Mouse (Mus musculus): ENCODE results near the gene Sf3b5. TPM values are rescaled to one million over a fixed set of nuclear protein-coding genes. Genes with fewer than 3 reads are reported as not detected.
"Not testable (repeated sequence)": the region's sequence is repeated elsewhere in the genome, so short reads cannot be mapped to it uniquely, and the experiment has no call there.

The Sf3b5 gene
- polyA plus RNA-seq, 1 experiment from 2014 or later = 50.1 TPM

GRCm38 (mm10) chr10:13018510-13018909, 13.4 kb downstream of the Sf3b5 start:
- ATAC-seq (replicated peaks; ENCODE audit: low FRiP score) = no peak

DNA sequence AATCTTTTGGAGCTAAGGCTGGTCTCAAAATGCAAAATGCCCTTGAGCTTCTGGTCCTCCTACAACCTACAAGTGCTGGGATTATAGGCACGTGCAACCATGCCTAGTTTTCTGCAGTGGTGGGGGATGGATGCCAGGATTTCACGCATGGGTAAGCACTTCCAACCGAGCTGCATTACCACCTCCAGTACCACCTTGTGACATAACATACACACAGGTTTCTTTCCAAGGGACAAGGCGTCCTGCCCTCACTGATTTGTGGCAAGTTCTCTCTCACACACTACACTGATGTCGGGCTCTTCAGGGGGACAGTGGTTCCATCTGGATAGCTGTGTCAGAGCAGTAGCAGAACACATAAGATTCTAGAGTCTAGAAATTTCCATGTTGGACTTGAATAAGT, 13.9 kb downstream of the Sf3b5 start:
- Histone ChIP-seq H3K9ac (ENCODE audit: low read depth, low read length) (no peak overlapping the region), H3K4me2 (no peak overlapping the region), H3K4me3 (ENCODE audit: low read depth, low read length) (no peak overlapping the region), H3K27ac (ENCODE audit: low read depth, low read length) (no peak overlapping the region), H3K36me3 (ENCODE audit: control insufficient read depth, insufficient read depth, low read length) (no peaks in the 10 kb centered on the region), H3K27me3 (replicated peaks; ENCODE audit: control insufficient read depth, insufficient read depth, low read length) (no peaks in the 10 kb centered on the region), H3K9me3 (ENCODE audit: control insufficient read depth, low read length) (no peaks in the 10 kb centered on the region), H3K4me1 (replicated peaks; ENCODE audit: control insufficient read depth, insufficient read depth, low read length) (no peaks in the 10 kb centered on the region)
- WGBS = 74% methylated on average over 5 of the region's 5 CpGs
- DNase-seq (ENCODE audit: low spot score) (no peak), ATAC-seq (replicated peaks; ENCODE audit: low FRiP score) (no peak)

More at GRCm38 (mm10) chr10:13018510-13018909, 13.4 kb downstream of the Sf3b5 start:
- no peak for DNase-seq (ENCODE audit: low spot score)
- no peak overlapping the region for H3K4me2 ChIP-seq
- H3K4me3 ChIP-seq (ENCODE audit: low read depth, low read length) = no peak overlapping the region
- no peaks in the 10 kb centered on the region for H3K4me1 ChIP-seq (replicated peaks; ENCODE audit: control insufficient read depth, insufficient read depth, low read length)
- H3K9ac ChIP-seq (ENCODE audit: low read depth, low read length) = no peak overlapping the region
- H3K27me3 ChIP-seq (replicated peaks; ENCODE audit: control insufficient read depth, insufficient read depth, low read length) = no peaks in the 10 kb centered on the region
- no peaks in the 10 kb centered on the region for H3K36me3 ChIP-seq (ENCODE audit: control insufficient read depth, insufficient read depth, low read length)
- H3K9me3 ChIP-seq (ENCODE audit: control insufficient read depth, low read length) = no peaks in the 10 kb centered on the region
- 70% methylated on average over 7 of the region's 7 CpGs for WGBS
- no peak overlapping the region for H3K27ac ChIP-seq (ENCODE audit: low read depth, low read length)

- Histone ChIP-seq H3K9ac (ENCODE audit: low read depth, low read length) (no peak overlapping the region), H3K36me3 (ENCODE audit: control insufficient read depth, insufficient read depth, low read length) (no peaks in the 10 kb centered on the region), H3K27ac (ENCODE audit: low read depth, low read length) (no peak overlapping the region), H3K9me3 (ENCODE audit: control insufficient read depth, low read length) (no peaks in the 10 kb centered on the region), H3K4me2 (no peak overlapping the region), H3K4me3 (ENCODE audit: low read depth, low read length) (no peak overlapping the region), H3K27me3 (replicated peaks; ENCODE audit: control insufficient read depth, insufficient read depth, low read length) (no peaks in the 10 kb centered on the region), H3K4me1 (replicated peaks; ENCODE audit: control insufficient read depth, insufficient read depth, low read length) (no peaks in the 10 kb centered on the region)
- DNase-seq (ENCODE audit: low spot score) (no peak), ATAC-seq (replicated peaks; ENCODE audit: low FRiP score) (no peak)
- WGBS = 74% methylated on average over 4 of the region's 4 CpGs
These were observed 17.0 kb downstream of the Sf3b5 start for GRCm38 (mm10) chr10:13022103-13022502.

DNA sequence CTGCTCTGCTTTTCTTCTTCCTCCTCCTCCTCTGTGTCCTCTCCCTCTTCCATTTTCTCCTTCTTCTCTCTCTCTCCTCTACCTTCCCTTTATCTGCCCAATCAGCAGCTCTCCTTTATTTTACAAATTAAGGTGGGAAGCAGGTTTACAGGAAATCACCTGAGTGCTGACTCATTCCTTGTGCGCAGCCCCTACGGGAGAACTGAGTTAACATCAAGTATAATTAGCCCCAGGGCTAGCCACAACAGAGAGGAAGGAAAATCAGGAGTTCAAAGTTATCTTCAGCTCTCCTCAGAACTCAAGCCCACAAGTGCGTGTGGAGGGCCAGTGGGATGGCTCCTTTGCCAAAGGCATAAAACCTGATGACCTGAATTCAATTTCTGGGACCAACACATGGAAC, 18.8 kb downstream of the Sf3b5 start:
- not testable (repeated sequence) for ATAC-seq (replicated peaks; ENCODE audit: low FRiP score); H3K4me2 ChIP-seq; DNase-seq (ENCODE audit: low spot score); H3K27ac ChIP-seq (ENCODE audit: low read depth, low read length); H3K36me3 ChIP-seq (ENCODE audit: control insufficient read depth, insufficient read depth, low read length); H3K9me3 ChIP-seq (ENCODE audit: control insufficient read depth, low read length); H3K4me1 ChIP-seq (replicated peaks; ENCODE audit: control insufficient read depth, insufficient read depth, low read length); H3K4me3 ChIP-seq (ENCODE audit: low read depth, low read length); H3K27me3 ChIP-seq (replicated peaks; ENCODE audit: control insufficient read depth, insufficient read depth, low read length); H3K9ac ChIP-seq (ENCODE audit: low read depth, low read length)
- 41% methylated on average over 3 of the region's 3 CpGs for WGBS

DNA sequence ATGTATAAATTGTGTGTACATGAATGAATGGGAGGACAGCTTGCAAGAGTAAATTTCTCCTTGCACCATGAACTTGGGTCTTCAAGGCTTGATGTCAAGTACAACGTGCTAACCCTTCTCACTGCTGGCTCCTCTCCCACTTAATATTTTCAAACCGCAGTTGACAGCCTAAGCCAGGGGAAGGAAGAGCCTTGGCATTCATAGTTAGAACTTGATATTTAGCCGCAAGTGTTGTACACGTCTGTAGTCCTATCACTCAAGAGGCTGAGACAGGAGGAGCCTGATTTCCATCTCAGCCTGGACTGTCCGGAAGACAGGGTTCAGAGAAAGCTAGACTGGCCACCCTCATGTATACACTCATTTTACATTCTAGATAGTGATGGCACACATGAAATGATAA, 22.6 kb downstream of the Sf3b5 start:
- Histone ChIP-seq H3K27me3 (replicated peaks; ENCODE audit: control insufficient read depth, insufficient read depth, low read length) (no peaks in the 10 kb centered on the region), H3K9me3 (ENCODE audit: control insufficient read depth, low read length) (no peaks in the 10 kb centered on the region), H3K4me2 (no peak overlapping the region), H3K36me3 (ENCODE audit: control insufficient read depth, insufficient read depth, low read length) (no peaks in the 10 kb centered on the region), H3K4me3 (ENCODE audit: low read depth, low read length) (no peak overlapping the region), H3K27ac (ENCODE audit: low read depth, low read length) (no peak overlapping the region), H3K9ac (ENCODE audit: low read depth, low read length) (no peak overlapping the region), H3K4me1 (replicated peaks; ENCODE audit: control insufficient read depth, insufficient read depth, low read length) (no peaks in the 10 kb centered on the region)
- no peak for DNase-seq (ENCODE audit: low spot score)
- ATAC-seq (replicated peaks; ENCODE audit: low FRiP score) = no peak
- 77% methylated on average over 5 of the region's 5 CpGs for WGBS

DNA sequence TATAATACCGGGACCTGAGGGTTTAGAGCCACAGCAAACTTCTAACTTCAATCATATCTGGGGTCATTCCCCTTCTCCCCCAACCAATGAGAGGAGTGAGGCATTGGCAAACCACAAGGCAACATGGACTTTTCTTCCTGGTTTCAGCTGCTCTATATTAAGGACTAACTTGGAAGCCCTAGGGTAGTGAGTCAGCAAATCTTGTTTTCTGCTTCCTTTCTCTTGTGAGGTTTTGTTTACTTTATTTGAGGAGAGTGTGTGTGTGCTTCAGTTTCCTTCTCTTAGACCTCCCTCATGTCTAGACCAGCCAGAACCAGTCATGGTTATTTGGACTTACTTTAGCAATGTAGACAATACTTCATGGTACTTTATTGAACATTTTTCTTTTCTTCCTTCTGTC, 23.1 kb downstream of the Sf3b5 start:
- H3K4me1 ChIP-seq (replicated peaks; ENCODE audit: control insufficient read depth, insufficient read depth, low read length) = no peaks in the 10 kb centered on the region
- no peaks in the 10 kb centered on the region for H3K27me3 ChIP-seq (replicated peaks; ENCODE audit: control insufficient read depth, insufficient read depth, low read length)
- no peak for DNase-seq (ENCODE audit: low spot score)
- ATAC-seq (replicated peaks; ENCODE audit: low FRiP score) = no peak
- no peak overlapping the region for H3K27ac ChIP-seq (ENCODE audit: low read depth, low read length)
- H3K9me3 ChIP-seq (ENCODE audit: control insufficient read depth, low read length) = no peaks in the 10 kb centered on the region
- 63% methylated on average over 1 of the region's 1 CpGs for WGBS
- H3K4me2 ChIP-seq = no peak overlapping the region
- H3K4me3 ChIP-seq (ENCODE audit: low read depth, low read length) = no peak overlapping the region
- no peak overlapping the region for H3K9ac ChIP-seq (ENCODE audit: low read depth, low read length)
- H3K36me3 ChIP-seq (ENCODE audit: control insufficient read depth, insufficient read depth, low read length) = no peaks in the 10 kb centered on the region

GRCm38 (mm10) chr10:13029416-13029815, 24.3 kb downstream of the Sf3b5 start:
- Histone ChIP-seq H3K9ac (ENCODE audit: low read depth, low read length) (no peak overlapping the region), H3K36me3 (ENCODE audit: control insufficient read depth, insufficient read depth, low read length) (no peaks in the 10 kb centered on the region), H3K9me3 (ENCODE audit: control insufficient read depth, low read length) (no peaks in the 10 kb centered on the region), H3K4me1 (replicated peaks; ENCODE audit: control insufficient read depth, insufficient read depth, low read length) (no peaks in the 10 kb centered on the region), H3K4me2 (no peak overlapping the region), H3K27me3 (replicated peaks; ENCODE audit: control insufficient read depth, insufficient read depth, low read length) (no peaks in the 10 kb centered on the region), H3K4me3 (ENCODE audit: low read depth, low read length) (no peak overlapping the region), H3K27ac (ENCODE audit: low read depth, low read length) (no peak overlapping the region)
- DNase-seq (ENCODE audit: low spot score) (no peak), ATAC-seq (replicated peaks; ENCODE audit: low FRiP score) (no peak)
- WGBS = 90% methylated on average over 5 of the region's 5 CpGs

DNA sequence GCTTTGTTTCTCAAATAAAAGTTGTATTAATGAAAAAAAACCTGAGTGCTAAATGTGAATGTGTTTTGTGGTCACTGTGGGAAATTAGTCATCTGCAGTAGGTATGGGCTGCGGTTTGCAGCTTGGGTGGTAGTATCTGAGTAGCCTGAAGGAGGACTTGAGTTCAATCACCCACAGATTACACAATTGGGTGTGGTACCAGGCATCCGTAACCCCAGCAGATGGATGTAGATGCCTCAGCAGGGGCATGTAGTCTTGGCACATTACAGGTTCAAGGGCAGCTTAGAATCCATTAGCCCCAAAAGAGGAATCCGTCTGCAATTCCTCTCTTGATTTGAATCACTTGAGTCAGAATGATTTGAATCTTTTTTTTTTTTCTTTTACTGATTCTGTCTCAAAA, 30.1 kb downstream of the Sf3b5 start:
- no peaks in the 10 kb centered on the region for H3K4me1 ChIP-seq (replicated peaks; ENCODE audit: control insufficient read depth, insufficient read depth, low read length)
- no peaks in the 10 kb centered on the region for H3K9me3 ChIP-seq (ENCODE audit: control insufficient read depth, low read length)
- WGBS = 76% methylated on average over 3 of the region's 3 CpGs
- H3K9ac ChIP-seq (ENCODE audit: low read depth, low read length) = no peak overlapping the region
- no peak overlapping the region for H3K27ac ChIP-seq (ENCODE audit: low read depth, low read length)
- no peaks in the 10 kb centered on the region for H3K36me3 ChIP-seq (ENCODE audit: control insufficient read depth, insufficient read depth, low read length)
- H3K4me3 ChIP-seq (ENCODE audit: low read depth, low read length) = no peak overlapping the region
- DNase-seq (ENCODE audit: low spot score) (no peak), ATAC-seq (replicated peaks; ENCODE audit: low FRiP score) (no peak)
- H3K27me3 ChIP-seq (replicated peaks; ENCODE audit: control insufficient read depth, insufficient read depth, low read length) = no peaks in the 10 kb centered on the region
- H3K4me2 ChIP-seq = no peak overlapping the region

DNA sequence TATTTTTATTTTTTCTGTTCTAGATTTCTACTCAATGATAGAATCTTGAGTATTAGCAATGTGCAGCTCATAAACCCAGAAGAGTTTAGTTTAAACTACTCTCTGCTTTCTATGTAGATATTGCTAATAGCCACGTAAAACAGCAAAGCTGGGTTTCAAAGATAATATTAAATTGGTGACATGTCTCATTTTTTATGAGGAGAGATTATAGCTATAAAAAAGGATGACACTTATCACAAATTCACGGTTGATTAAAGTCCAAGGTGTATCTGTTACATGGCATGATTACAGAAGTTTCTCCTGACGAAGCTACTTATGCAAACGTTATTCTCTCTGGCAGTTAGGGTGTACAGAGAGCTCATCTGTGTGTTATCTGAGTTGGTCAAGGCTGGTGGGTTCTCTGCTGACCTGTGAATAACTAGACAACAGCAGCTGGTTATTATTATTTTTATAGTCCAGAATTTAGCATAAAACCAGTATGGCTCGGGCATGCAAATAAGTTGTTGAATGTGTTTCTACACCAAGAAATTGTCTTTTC, 34.6 kb downstream of the Sf3b5 start:
- H3K4me3 ChIP-seq (ENCODE audit: low read depth, low read length) = no peak overlapping the region
- no peak overlapping the region for H3K27ac ChIP-seq (ENCODE audit: low read depth, low read length)
- H3K27me3 ChIP-seq (replicated peaks; ENCODE audit: control insufficient read depth, insufficient read depth, low read length) = no peaks in the 10 kb centered on the region
- no peak overlapping the region for H3K4me2 ChIP-seq
- H3K36me3 ChIP-seq (ENCODE audit: control insufficient read depth, insufficient read depth, low read length) = no peaks in the 10 kb centered on the region
- 75% methylated on average over 5 of the region's 5 CpGs for WGBS
- no peaks in the 10 kb centered on the region for H3K9me3 ChIP-seq (ENCODE audit: control insufficient read depth, low read length)
- H3K4me1 ChIP-seq (replicated peaks; ENCODE audit: control insufficient read depth, insufficient read depth, low read length) = no peaks in the 10 kb centered on the region
- no peak for DNase-seq (ENCODE audit: low spot score)
- ATAC-seq (replicated peaks; ENCODE audit: low FRiP score) = no peak
- H3K9ac ChIP-seq (ENCODE audit: low read depth, low read length) = no peak overlapping the region
